Mouse (Mus musculus): Measurements from ENCODE around the gene Gm7942. TPM values are rescaled to one million over a fixed set of nuclear protein-coding genes. Genes with fewer than 3 reads are reported as not detected.

Gene Gm7942
- not detected for polyA plus RNA-seq (2015; fragmentation: Illumina TruSeq; extraction: RNeasy Lipid Tissue Mini Kit (QIAGEN cat#74804); ENCODE audit: low read depth, low replicate concordance)

GRCm38 (mm10) chr5:95106638-95107037 is at the start of gene Gm7942:
Gene Gm7942 (plus strand): TSS chr5:95106938.

Other genes with a start within 250 kb of the Gm7942 start
- not detected for gene Gm3183, start 241.5 kb upstream of the Gm7942 start, polyA plus RNA-seq (2015; fragmentation: Illumina TruSeq; extraction: RNeasy Lipid Tissue Mini Kit (QIAGEN cat#74804); ENCODE audit: low read depth, low replicate concordance)
- gene Gm6367, start 118.3 kb upstream of the Gm7942 start, polyA plus RNA-seq (2015; fragmentation: Illumina TruSeq; extraction: RNeasy Lipid Tissue Mini Kit (QIAGEN cat#74804); ENCODE audit: low read depth, low replicate concordance), result not detected
- gene Gm16513, start 75.7 kb downstream of the Gm7942 start, polyA plus RNA-seq (2015; fragmentation: Illumina TruSeq; extraction: RNeasy Lipid Tissue Mini Kit (QIAGEN cat#74804); ENCODE audit: low read depth, low replicate concordance), result not detected
- not detected for gene Gm10424, start 165.8 kb downstream of the Gm7942 start, polyA plus RNA-seq (2015; fragmentation: Illumina TruSeq; extraction: RNeasy Lipid Tissue Mini Kit (QIAGEN cat#74804); ENCODE audit: low read depth, low replicate concordance)
- not detected for gene Gm3259, start 199.0 kb downstream of the Gm7942 start, polyA plus RNA-seq (2015; fragmentation: Illumina TruSeq; extraction: RNeasy Lipid Tissue Mini Kit (QIAGEN cat#74804); ENCODE audit: low read depth, low replicate concordance)